Mouse (Mus musculus): ENCODE measurements at regions not wholly inside any gene's neighbourhood (a gene's known extent, or its start where the extent isn't known, plus 50 kb on each side); places are given as distances from the start of the nearest gene placed in this dataset.

DNA sequence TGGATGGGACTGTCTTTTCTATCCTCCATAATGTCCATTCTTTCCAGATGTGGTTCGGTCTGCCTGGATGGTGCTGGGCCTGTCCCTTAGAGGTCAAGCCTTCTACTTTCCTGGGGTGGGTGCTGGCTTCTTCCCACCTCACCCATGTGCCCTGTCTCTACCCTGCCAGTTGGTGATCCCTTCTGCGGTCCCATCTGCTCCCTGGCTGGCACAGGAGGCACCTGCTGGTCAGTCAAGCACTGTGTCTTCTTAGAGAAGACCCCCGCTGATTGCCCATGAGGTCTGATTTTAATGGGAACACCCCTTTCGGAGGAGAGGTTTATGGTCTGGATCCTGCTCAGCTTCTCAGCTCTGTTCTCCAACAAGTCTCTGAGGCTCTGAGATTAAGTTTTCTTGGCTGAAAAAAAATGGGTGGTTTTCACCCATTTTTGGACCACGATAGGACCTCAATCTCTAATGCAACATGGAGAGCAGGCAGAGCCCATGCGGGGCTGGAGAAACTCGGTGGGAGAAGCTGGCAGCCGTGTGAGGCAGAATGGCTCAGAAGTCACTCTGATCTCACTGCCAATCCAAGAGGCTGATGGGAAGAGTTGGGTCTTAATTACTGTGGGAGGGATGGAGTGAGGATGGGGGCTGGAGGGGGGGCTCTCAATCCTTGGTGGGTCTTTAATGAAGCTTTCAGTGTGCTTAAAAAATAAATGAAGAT, 78.5 kb upstream of the Igsf21 start:
- H3K9ac ChIP-seq (ENCODE audit: low read length) = no peak overlapping the region
- ATAC-seq (ENCODE audit: insufficient number of reproducible peaks, low FRiP score, low TSS enrichment, low read depth) (no peak), DNase-seq (ENCODE audit: low spot score) (no peak)
- no peaks in the 10 kb centered on the region for H3K9me3 ChIP-seq (ENCODE audit: control insufficient read depth, low read length)
- no peak overlapping the region for H3K27ac ChIP-seq (replicated peaks; ENCODE audit: low read depth, low read length)
- no peak overlapping the region for H3K4me2 ChIP-seq (ENCODE audit: low read depth, severe bottlenecking)
- WGBS = 88% methylated on average over 8 of the region's 8 CpGs
- H3K27me3 ChIP-seq (ENCODE audit: control insufficient read depth, insufficient read depth, low read length) = no peaks in the 10 kb centered on the region
- no peaks in the 10 kb centered on the region for H3K36me3 ChIP-seq (ENCODE audit: control insufficient read depth, insufficient read depth, low read length)
- no peaks in the 10 kb centered on the region for H3K4me1 ChIP-seq (ENCODE audit: control insufficient read depth, insufficient read depth, low read length)
- H3K4me3 ChIP-seq (ENCODE audit: low read depth, low read length) = no peak overlapping the region

DNA sequence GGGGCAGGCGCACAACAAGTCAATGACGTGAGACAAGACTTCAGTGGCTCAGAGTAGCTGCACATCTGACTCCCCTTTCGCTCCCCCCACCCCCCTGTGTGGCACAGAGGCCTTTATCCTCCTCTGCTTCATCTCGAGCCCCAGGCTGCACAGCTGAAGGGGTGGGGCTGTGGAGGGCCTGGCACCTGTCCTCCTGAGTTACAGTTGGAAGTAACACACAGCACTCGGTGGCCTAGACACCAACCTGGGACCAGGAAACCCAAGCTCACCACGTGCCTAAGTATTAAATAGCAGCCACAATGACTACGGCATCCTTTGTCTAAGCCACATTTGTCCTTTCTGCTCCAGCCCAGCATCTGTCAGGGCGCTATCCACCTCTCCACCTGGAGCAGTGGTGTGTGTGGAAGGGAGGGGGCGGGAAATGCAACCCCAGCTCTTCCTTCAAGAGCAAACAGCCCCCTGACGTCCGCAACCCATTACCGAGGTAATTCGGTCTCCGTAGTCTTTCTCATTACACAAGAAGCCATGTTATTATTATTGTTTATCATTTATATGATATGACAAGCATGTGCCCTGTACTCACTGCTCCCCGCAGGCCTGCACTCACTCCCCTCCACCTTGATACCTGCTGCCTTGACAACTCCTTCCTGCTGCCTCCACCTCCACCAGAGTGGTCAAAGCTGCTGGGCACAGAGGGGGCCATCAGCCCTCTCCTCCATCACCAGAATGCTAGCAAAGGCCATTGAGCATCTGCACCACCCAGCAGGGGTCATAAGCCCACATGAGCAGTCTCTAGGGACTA, 73.7 kb upstream of the Igsf21 start:
- ATAC-seq (ENCODE audit: insufficient number of reproducible peaks, low FRiP score, low TSS enrichment, low read depth) (no peak), DNase-seq (ENCODE audit: low spot score) (no peak)
- Histone ChIP-seq H3K27me3 (ENCODE audit: control insufficient read depth, insufficient read depth, low read length) (no peaks in the 10 kb centered on the region), H3K27ac (replicated peaks; ENCODE audit: low read depth, low read length) (no peak overlapping the region), H3K4me1 (ENCODE audit: control insufficient read depth, insufficient read depth, low read length) (no peaks in the 10 kb centered on the region), H3K4me2 (ENCODE audit: low read depth, severe bottlenecking) (no peak overlapping the region), H3K4me3 (ENCODE audit: low read depth, low read length) (no peak overlapping the region), H3K36me3 (ENCODE audit: control insufficient read depth, insufficient read depth, low read length) (no peaks in the 10 kb centered on the region), H3K9me3 (ENCODE audit: control insufficient read depth, low read length) (no peaks in the 10 kb centered on the region), H3K9ac (ENCODE audit: low read length) (no peak overlapping the region)
- 83% methylated on average over 15 of the region's 15 CpGs for WGBS

- DNase-seq (ENCODE audit: low spot score) (no peak), ATAC-seq (ENCODE audit: insufficient number of reproducible peaks, low FRiP score, low TSS enrichment, low read depth) (no peak)
- Histone ChIP-seq H3K4me3 (ENCODE audit: low read depth, low read length) (no peak overlapping the region), H3K27ac (replicated peaks; ENCODE audit: low read depth, low read length) (no peak overlapping the region), H3K36me3 (ENCODE audit: control insufficient read depth, insufficient read depth, low read length) (no peaks in the 10 kb centered on the region), H3K4me2 (ENCODE audit: low read depth, severe bottlenecking) (no peak overlapping the region), H3K4me1 (ENCODE audit: control insufficient read depth, insufficient read depth, low read length) (no peaks in the 10 kb centered on the region), H3K27me3 (ENCODE audit: control insufficient read depth, insufficient read depth, low read length) (no peaks in the 10 kb centered on the region), H3K9ac (ENCODE audit: low read length) (no peak overlapping the region), H3K9me3 (ENCODE audit: control insufficient read depth, low read length) (no peaks in the 10 kb centered on the region)
- WGBS = 79% methylated on average over 16 of the region's 16 CpGs
Observed at GRCm38 (mm10) chr4:140312635-140313034, 66.1 kb upstream of the Igsf21 start.

DNA sequence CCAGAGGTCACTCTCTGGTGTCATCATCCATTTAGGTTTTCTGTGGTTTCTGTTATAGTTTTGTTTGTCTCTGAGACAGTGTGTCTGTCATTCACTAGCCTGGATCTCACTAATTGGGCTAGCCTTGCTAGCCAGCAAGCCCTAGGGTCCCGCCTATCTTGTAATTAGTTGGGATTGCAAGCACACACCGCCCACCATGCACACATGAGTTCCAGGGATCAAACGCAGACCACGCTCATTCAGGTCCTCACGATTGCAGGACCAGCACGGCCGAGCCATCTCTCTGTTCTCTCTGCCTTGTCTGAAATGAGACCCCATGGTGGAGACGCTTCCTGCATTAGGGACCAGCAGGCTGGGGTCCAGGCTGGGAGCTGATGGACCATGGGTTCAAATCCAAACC, 60.9 kb upstream of the Igsf21 start:
- H3K27me3 ChIP-seq (ENCODE audit: control insufficient read depth, insufficient read depth, low read length) = no peaks in the 10 kb centered on the region
- ATAC-seq (ENCODE audit: insufficient number of reproducible peaks, low FRiP score, low TSS enrichment, low read depth) (no peak), DNase-seq (ENCODE audit: low spot score) (no peak)
- H3K9ac ChIP-seq (ENCODE audit: low read length) = no peak overlapping the region
- H3K9me3 ChIP-seq (ENCODE audit: control insufficient read depth, low read length) = no peaks in the 10 kb centered on the region
- H3K4me1 ChIP-seq (ENCODE audit: control insufficient read depth, insufficient read depth, low read length) = no peaks in the 10 kb centered on the region
- H3K4me2 ChIP-seq (ENCODE audit: low read depth, severe bottlenecking) = no peak overlapping the region
- H3K4me3 ChIP-seq (ENCODE audit: low read depth, low read length) = no peak overlapping the region
- WGBS = 88% methylated on average over 8 of the region's 8 CpGs
- no peak overlapping the region for H3K27ac ChIP-seq (replicated peaks; ENCODE audit: low read depth, low read length)
- H3K36me3 ChIP-seq (ENCODE audit: control insufficient read depth, insufficient read depth, low read length) = no peaks in the 10 kb centered on the region

DNA sequence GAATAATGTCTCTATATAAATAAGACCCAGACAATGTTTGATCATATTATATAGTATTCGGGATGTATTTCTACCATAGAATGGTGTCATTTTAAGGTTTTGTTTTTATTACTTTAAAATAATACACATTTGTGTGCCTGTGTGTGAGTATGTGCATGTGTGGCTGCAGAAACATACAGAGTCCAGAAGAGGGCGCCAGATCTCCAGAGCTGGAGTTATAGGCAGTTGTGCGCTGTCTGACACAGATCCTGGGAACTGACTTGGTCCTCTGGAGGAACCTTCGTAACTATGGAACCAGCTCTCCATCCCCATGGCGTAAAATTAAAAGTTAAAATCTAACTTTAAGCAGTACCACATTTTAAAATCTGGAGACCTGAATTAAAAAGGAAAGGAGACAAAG, 58.4 kb upstream of the Igsf21 start:
- Histone ChIP-seq H3K4me3 (ENCODE audit: low read depth, low read length) (no peak overlapping the region), H3K4me2 (ENCODE audit: low read depth, severe bottlenecking) (no peak overlapping the region), H3K36me3 (ENCODE audit: control insufficient read depth, insufficient read depth, low read length) (no peaks in the 10 kb centered on the region), H3K4me1 (ENCODE audit: control insufficient read depth, insufficient read depth, low read length) (no peaks in the 10 kb centered on the region), H3K9me3 (ENCODE audit: control insufficient read depth, low read length) (no peaks in the 10 kb centered on the region), H3K27ac (replicated peaks; ENCODE audit: low read depth, low read length) (no peak overlapping the region), H3K27me3 (ENCODE audit: control insufficient read depth, insufficient read depth, low read length) (no peaks in the 10 kb centered on the region), H3K9ac (ENCODE audit: low read length) (no peak overlapping the region)
- 81% methylated on average over 5 of the region's 5 CpGs for WGBS
- no peak for DNase-seq (ENCODE audit: low spot score)
- no peak for ATAC-seq (ENCODE audit: insufficient number of reproducible peaks, low FRiP score, low TSS enrichment, low read depth)

DNA sequence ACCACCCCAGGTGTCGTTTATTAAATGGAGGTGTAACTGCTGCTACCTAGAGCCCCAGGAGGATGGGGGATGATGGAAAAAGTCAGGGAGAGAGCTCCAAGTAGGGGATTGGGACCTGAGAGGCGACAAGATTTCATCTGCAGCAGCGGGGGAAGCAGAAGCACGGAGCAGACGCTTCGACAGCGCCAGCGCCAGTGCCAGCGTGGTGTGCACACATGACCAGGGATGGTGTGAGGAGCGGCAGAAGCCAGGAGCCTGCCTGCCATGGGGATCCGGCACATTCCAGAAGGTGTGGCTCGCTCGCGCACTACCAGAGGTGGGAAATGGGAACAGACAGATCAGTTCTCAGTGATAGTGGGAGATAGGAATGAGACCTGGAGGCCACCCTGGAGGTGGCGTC, 55.1 kb upstream of the Igsf21 start:
- Histone ChIP-seq H3K27me3 (ENCODE audit: control insufficient read depth, insufficient read depth, low read length) (no peaks in the 10 kb centered on the region), H3K27ac (replicated peaks; ENCODE audit: low read depth, low read length) (no peak overlapping the region), H3K9me3 (ENCODE audit: control insufficient read depth, low read length) (no peaks in the 10 kb centered on the region), H3K4me2 (ENCODE audit: low read depth, severe bottlenecking) (no peak overlapping the region), H3K4me1 (ENCODE audit: control insufficient read depth, insufficient read depth, low read length) (no peaks in the 10 kb centered on the region), H3K9ac (ENCODE audit: low read length) (no peak overlapping the region), H3K36me3 (ENCODE audit: control insufficient read depth, insufficient read depth, low read length) (no peaks in the 10 kb centered on the region), H3K4me3 (ENCODE audit: low read depth, low read length) (no peak overlapping the region)
- WGBS = 86% methylated on average over 15 of the region's 15 CpGs
- ATAC-seq (ENCODE audit: insufficient number of reproducible peaks, low FRiP score, low TSS enrichment, low read depth) = no peak
- DNase-seq (ENCODE audit: low spot score) = no peak

GRCm38 (mm10) chr4:140297912-140298620, 51.5 kb upstream of the Igsf21 start:
- Histone ChIP-seq H3K4me2 (ENCODE audit: low read depth, severe bottlenecking) (no peak overlapping the region), H3K9me3 (ENCODE audit: control insufficient read depth, low read length) (no peaks in the 10 kb centered on the region), H3K9ac (ENCODE audit: low read length) (no peak overlapping the region), H3K4me1 (ENCODE audit: control insufficient read depth, insufficient read depth, low read length) (no peaks in the 10 kb centered on the region), H3K4me3 (ENCODE audit: low read depth, low read length) (no peak overlapping the region), H3K27ac (replicated peaks; ENCODE audit: low read depth, low read length) (no peak overlapping the region), H3K27me3 (ENCODE audit: control insufficient read depth, insufficient read depth, low read length) (no peaks in the 10 kb centered on the region), H3K36me3 (ENCODE audit: control insufficient read depth, insufficient read depth, low read length) (no peaks in the 10 kb centered on the region)
- no peak for DNase-seq (ENCODE audit: low spot score)
- ATAC-seq (ENCODE audit: insufficient number of reproducible peaks, low FRiP score, low TSS enrichment, low read depth) = no peak
- WGBS = 80% methylated on average over 18 of the region's 18 CpGs

Measured in limb, embryonic 11.5 days (tissue).